Mouse (Mus musculus): ENCODE data around the gene Pik3r3.

GRCm38 (mm10) chr4:116217046-116217445, 4.4 kb upstream of the Pik3r3 start:
- TF ChIP-seq MAFK (IDR thresholded peaks at IDR 0.05; ENCODE audit: insufficient read depth, low read depth, low read length): no peak
- no peak for TF ChIP-seq HCFC1 (IDR thresholded peaks at IDR 0.05; ENCODE audit: borderline replicate concordance, insufficient read depth, low read length)
- no peak for TF ChIP-seq ZNF384 (IDR thresholded peaks at IDR 0.05; ENCODE audit: low read depth, low read length)
- TF ChIP-seq ZC3H11A (IDR thresholded peaks at IDR 0.05; ENCODE audit: borderline replicate concordance, low read depth, low read length): no peak
- TF ChIP-seq CHD2 (IDR thresholded peaks at IDR 0.05; ENCODE audit: low read depth, low read length): no peak

Data from ES-E14 (cell line).